Mouse (Mus musculus) T-helper 1 cell (primary cell): ENCODE data around the gene Tmed10.

Experiments used
- in situ Hi-C: fragments of 300-600 bp; cut with MboI, MseI; formaldehyde crosslinking; loops from one replicate; pipeline ENCODE4 v1.15.1; 2025; ENCODE audit warnings: high pct_unique_total_duplicates

Tmed10 gene

GRCm38 (mm10) chr12:85337567-85338311 is 36.9 kb downstream of the Tmed10 start:
- in situ Hi-C loops = no loop called here

- in situ Hi-C loops = no loop called here
Measured at GRCm38 (mm10) chr12:85330153-85330552, 44.5 kb downstream of the Tmed10 start.

- in situ Hi-C loops = loop anchor here (5.0 kb wide), 1 partner anchor 661 kb away; no protein-coding TSS in a partner anchor
Measured at GRCm38 (mm10) chr12:85308651-85309050, 66.0 kb downstream of the Tmed10 start.

GRCm38 (mm10) chr12:85305247-85305892 is 69.3 kb downstream of the Tmed10 start:
- in situ Hi-C loops = loop anchor here (5.0 kb wide), 1 partner anchor 658 kb away; no protein-coding TSS in a partner anchor

GRCm38 (mm10) chr12:85304725-85305124 is 69.9 kb downstream of the Tmed10 start:
- in situ Hi-C loops = loop anchor here (5.0 kb wide), 1 partner anchor 657 kb away; no protein-coding TSS in a partner anchor

- in situ Hi-C loops = no loop called here
Measured at GRCm38 (mm10) chr12:85303256-85303655, 71.4 kb downstream of the Tmed10 start.

- in situ Hi-C loops = no loop called here
Measured at GRCm38 (mm10) chr12:85298835-85299180, 75.8 kb downstream of the Tmed10 start.

- in situ Hi-C loops = no loop called here
Measured at GRCm38 (mm10) chr12:85298127-85298834, 76.4 kb downstream of the Tmed10 start.

- in situ Hi-C loops = no loop called here
Measured at GRCm38 (mm10) chr12:85297345-85297997, 77.2 kb downstream of the Tmed10 start.

GRCm38 (mm10) chr12:85296915-85297314 is 77.7 kb downstream of the Tmed10 start:
- in situ Hi-C loops = no loop called here

- in situ Hi-C loops = no loop called here
Measured at GRCm38 (mm10) chr12:85295506-85295905, 79.1 kb downstream of the Tmed10 start.

GRCm38 (mm10) chr12:85292906-85293305 is 81.7 kb downstream of the Tmed10 start:
- in situ Hi-C loops = no loop called here

- in situ Hi-C loops = no loop called here
Measured at GRCm38 (mm10) chr12:85292288-85292687, 82.4 kb downstream of the Tmed10 start.

GRCm38 (mm10) chr12:85291541-85291940 is 83.1 kb downstream of the Tmed10 start:
- in situ Hi-C loops = no loop called here

GRCm38 (mm10) chr12:85290633-85291032 is 84.0 kb downstream of the Tmed10 start:
- in situ Hi-C loops = no loop called here
